Mouse (Mus musculus) cerebellum, adult 9-11 months (tissue): ENCODE results near the gene Pnpla1.

Source experiments
- DNase-seq: peaks from one replicate; pipeline ENCODE4 v3.0.0; 2022

Pnpla1 gene

GRCm38 (mm10) chr17:28846974-28847617 lies 11.1 kb upstream of the Pnpla1 start:
- DNase-seq = no peak

- no peak for DNase-seq
Measured at GRCm38 (mm10) chr17:28850511-28850910, 7.7 kb upstream of the Pnpla1 start.

- no peak for DNase-seq
Measured at GRCm38 (mm10) chr17:28854377-28854776, 3.8 kb upstream of the Pnpla1 start.

- no peak for DNase-seq
Measured at GRCm38 (mm10) chr17:28855166-28855885, 2.9 kb upstream of the Pnpla1 start.

GRCm38 (mm10) chr17:28856030-28856429 lies 2.2 kb upstream of the Pnpla1 start:
- no peak for DNase-seq

GRCm38 (mm10) chr17:28863926-28864325 lies 5.7 kb downstream of the Pnpla1 start:
- DNase-seq = no peak

GRCm38 (mm10) chr17:28864464-28864863 lies 6.3 kb downstream of the Pnpla1 start:
- DNase-seq = no peak

GRCm38 (mm10) chr17:28866921-28867320 lies 8.7 kb downstream of the Pnpla1 start:
- DNase-seq = no peak

- no peak for DNase-seq
Measured at GRCm38 (mm10) chr17:28867381-28867780, 9.2 kb downstream of the Pnpla1 start.

- DNase-seq = no peak
Measured at GRCm38 (mm10) chr17:28869412-28870110, 11.3 kb downstream of the Pnpla1 start.

- no peak for DNase-seq
Measured at GRCm38 (mm10) chr17:28870435-28870834, 12.2 kb downstream of the Pnpla1 start.

- DNase-seq = no peak
Measured at GRCm38 (mm10) chr17:28871831-28872230, 13.6 kb downstream of the Pnpla1 start.

GRCm38 (mm10) chr17:28872322-28872721 lies 14.1 kb downstream of the Pnpla1 start:
- DNase-seq = no peak

- no peak for DNase-seq
Measured at GRCm38 (mm10) chr17:28874216-28874615, 16.0 kb downstream of the Pnpla1 start.

- DNase-seq = no peak
Measured at GRCm38 (mm10) chr17:28874825-28875224, 16.6 kb downstream of the Pnpla1 start.

- no peak for DNase-seq
Measured at GRCm38 (mm10) chr17:28875316-28875715, 17.1 kb downstream of the Pnpla1 start.

- DNase-seq = no peak
Measured at GRCm38 (mm10) chr17:28876331-28876730, 18.1 kb downstream of the Pnpla1 start.

- DNase-seq = no peak
Measured at GRCm38 (mm10) chr17:28876821-28877220, 18.6 kb downstream of the Pnpla1 start.

GRCm38 (mm10) chr17:28879931-28880391 lies 21.8 kb downstream of the Pnpla1 start:
- DNase-seq = peak; percentile 64

- DNase-seq = no peak
Measured at GRCm38 (mm10) chr17:28882316-28882715, 24.1 kb downstream of the Pnpla1 start.

GRCm38 (mm10) chr17:28882810-28883209 lies 24.6 kb downstream of the Pnpla1 start:
- no peak for DNase-seq

GRCm38 (mm10) chr17:28883941-28884516 lies 25.8 kb downstream of the Pnpla1 start:
- no peak for DNase-seq

GRCm38 (mm10) chr17:28885231-28885630 lies 27.0 kb downstream of the Pnpla1 start:
- no peak for DNase-seq
